Mouse (Mus musculus): Measurements from ENCODE around the gene Ier5l.

Ier5l gene

GRCm38 (mm10) chr2:30474039-30474438 is at the start of gene Ier5l:
Gene Ier5l (minus strand): TSS chr2:30474219.
- ATAC-seq (ENCODE audit: low TSS enrichment), result peak; percentile 68

GRCm38 (mm10) chr2:30523727-30524126 is 49.7 kb upstream of the Ier5l start:
- no peak for ATAC-seq (ENCODE audit: low TSS enrichment)

GRCm38 (mm10) chr2:30510711-30511380 is 36.8 kb upstream of the Ier5l start:
- ATAC-seq (ENCODE audit: low TSS enrichment), result 0 out of 2 replicates have a peak, but pooled peaks have one; percentile 41

GRCm38 (mm10) chr2:30507138-30507727 is 33.2 kb upstream of the Ier5l start:
- no peak for ATAC-seq (ENCODE audit: low TSS enrichment)

- peak; percentile 86 for ATAC-seq (ENCODE audit: low TSS enrichment)
Measured at GRCm38 (mm10) chr2:30503677-30504621, 29.9 kb upstream of the Ier5l start.

GRCm38 (mm10) chr2:30501701-30502100 is 27.7 kb upstream of the Ier5l start:
- no peak for ATAC-seq (ENCODE audit: low TSS enrichment)

GRCm38 (mm10) chr2:30495909-30496861 is 22.2 kb upstream of the Ier5l start:
- peak; percentile 95 for ATAC-seq (ENCODE audit: low TSS enrichment)

GRCm38 (mm10) chr2:30495000-30495908 is 21.2 kb upstream of the Ier5l start:
- ATAC-seq (ENCODE audit: low TSS enrichment), result no peak

- no peak for ATAC-seq (ENCODE audit: low TSS enrichment)
Measured at GRCm38 (mm10) chr2:30490384-30490783, 16.4 kb upstream of the Ier5l start.

- no peak for ATAC-seq (ENCODE audit: low TSS enrichment)
Measured at GRCm38 (mm10) chr2:30487597-30487996, 13.6 kb upstream of the Ier5l start.

- ATAC-seq (ENCODE audit: low TSS enrichment), result no peak
Measured at GRCm38 (mm10) chr2:30478526-30478925, 4.5 kb upstream of the Ier5l start.

- no peak for ATAC-seq (ENCODE audit: low TSS enrichment)
Measured at GRCm38 (mm10) chr2:30476241-30476640, 2.2 kb upstream of the Ier5l start.

GRCm38 (mm10) chr2:30475457-30475856 is 1.4 kb upstream of the Ier5l start:
- no peak for ATAC-seq (ENCODE audit: low TSS enrichment)

- no peak for ATAC-seq (ENCODE audit: low TSS enrichment)
Measured at GRCm38 (mm10) chr2:30474776-30475175, 757 bp upstream of the Ier5l start.

- ATAC-seq (ENCODE audit: low TSS enrichment), result peak; percentile 17
Measured at GRCm38 (mm10) chr2:30473431-30474031, 488 bp downstream of the Ier5l start.

- no peak for ATAC-seq (ENCODE audit: low TSS enrichment)
Measured at GRCm38 (mm10) chr2:30472731-30473351, 1.2 kb downstream of the Ier5l start.

- no peak for ATAC-seq (ENCODE audit: low TSS enrichment)
Measured at GRCm38 (mm10) chr2:30471795-30472720, 2.0 kb downstream of the Ier5l start.

GRCm38 (mm10) chr2:30471051-30471450 is 3.0 kb downstream of the Ier5l start:
- ATAC-seq (ENCODE audit: low TSS enrichment), result no peak
